Mouse (Mus musculus): ENCODE data around the gene Tm9sf2. TPM values are rescaled to one million over a fixed set of nuclear protein-coding genes. Genes with fewer than 3 reads are reported as not detected.
A peak's percentile ranks its signal among the peaks of the same experiment; 100 is the strongest.
"Not testable (repeated sequence)": the region's sequence is repeated elsewhere in the genome, so short reads cannot be mapped to it uniquely, and the experiment has no call there.

Tm9sf2 gene
- 202 and 214 TPM in 2 replicates for polyA plus RNA-seq (2015; fragmentation: Nextera tagmentation; extraction: Ambion mirVana)

DNA sequence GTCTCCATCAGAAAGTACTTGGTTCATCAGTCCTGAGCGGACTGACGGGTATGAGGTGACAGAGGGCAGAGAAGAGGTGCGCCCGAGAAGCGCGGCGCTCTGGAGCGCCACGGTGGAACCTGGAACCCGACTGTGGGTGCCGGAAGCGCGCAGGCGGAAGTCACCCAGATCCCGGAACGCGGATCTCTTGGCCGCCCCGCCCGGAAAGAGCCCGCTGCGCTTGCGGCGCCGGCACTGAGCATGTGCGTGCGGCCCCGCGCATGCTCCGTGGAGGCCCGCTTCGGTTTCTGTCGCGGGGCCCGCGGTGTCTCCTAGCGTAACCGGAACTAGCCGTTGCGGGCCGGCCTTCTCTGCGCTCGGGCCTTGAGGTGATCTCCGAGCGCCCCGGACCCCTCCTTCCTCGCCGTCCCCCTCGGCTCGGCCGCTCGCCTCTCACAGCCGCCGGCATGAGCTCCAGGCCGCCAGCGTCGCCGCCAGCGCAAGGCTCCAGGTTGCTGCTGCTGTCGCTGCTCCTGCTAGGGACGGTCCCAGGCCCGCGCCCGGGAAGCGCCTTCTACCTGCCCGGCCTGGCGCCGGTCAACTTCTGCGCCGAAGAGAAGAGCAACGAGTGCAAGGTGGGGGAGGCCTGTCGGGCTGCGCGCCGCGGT is at the start of gene Tm9sf2:
Gene Tm9sf2 (plus strand): TSS at position 217 of the 647 bp plus-strand sequence.
- peak within 1 kb of the TSS; percentile 100 for H3K4me3 ChIP-seq (ENCODE audit: low read length)
- ATAC-seq (ENCODE audit: low FRiP score, low TSS enrichment), result peak; percentile 94
- peak within 1 kb of the TSS; percentile 99 for H3K9ac ChIP-seq (replicated peaks; ENCODE audit: low read length)
- peak within 1 kb of the TSS; percentile 95 for H3K27ac ChIP-seq (ENCODE audit: low read length)
- H3K4me2 ChIP-seq (replicated peaks; ENCODE audit: low read depth, low read length), result peak within 1 kb of the TSS; percentile 85
- 0 out of 2 replicates have a peak, but pooled peaks cover 6% of the 10 kb centered on the region for H3K36me3 ChIP-seq (ENCODE audit: insufficient read depth, low read length)
- WGBS, result under 1% methylated on average over 75 of the region's 76 CpGs
- no peaks in the 10 kb centered on the region for H3K9me3 ChIP-seq (ENCODE audit: low read length)
- H3K4me1 ChIP-seq (ENCODE audit: insufficient read depth, low read length), result peaks cover 33% of the 10 kb centered on the region
- H3K27me3 ChIP-seq (ENCODE audit: insufficient read depth, low read length), result no peaks in the 10 kb centered on the region

DNA sequence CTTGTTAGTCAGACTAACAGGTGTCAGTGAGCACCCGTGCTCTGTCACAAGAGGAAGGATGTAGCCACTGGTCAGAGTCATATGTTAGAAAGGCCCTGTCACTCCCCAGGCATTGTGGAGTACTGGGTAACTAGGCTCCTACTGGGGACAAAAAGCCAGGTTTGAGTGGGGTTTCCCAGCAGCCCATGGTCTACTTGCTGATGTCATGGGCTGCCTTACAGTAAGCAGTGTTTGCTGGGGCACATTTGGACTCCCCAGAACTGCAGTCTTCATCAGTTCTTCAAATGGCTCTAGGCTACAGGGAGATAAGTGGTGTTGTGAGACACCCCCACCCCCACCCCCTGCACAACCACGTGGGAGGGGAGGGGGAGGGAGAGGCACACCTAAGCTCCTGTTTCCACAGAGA is 48.9 kb upstream of the Tm9sf2 start:
- no peak overlapping the region for H3K4me2 ChIP-seq (replicated peaks; ENCODE audit: low read depth, low read length)
- H3K4me3 ChIP-seq (ENCODE audit: low read length), result no peak overlapping the region
- 49% methylated on average over 2 of the region's 2 CpGs for WGBS
- no peaks in the 10 kb centered on the region for H3K36me3 ChIP-seq (ENCODE audit: insufficient read depth, low read length)
- H3K4me1 ChIP-seq (ENCODE audit: insufficient read depth, low read length), result no peaks in the 10 kb centered on the region
- no peaks in the 10 kb centered on the region for H3K27me3 ChIP-seq (ENCODE audit: insufficient read depth, low read length)
- H3K27ac ChIP-seq (ENCODE audit: low read length), result no peak overlapping the region
- no peaks in the 10 kb centered on the region for H3K9me3 ChIP-seq (ENCODE audit: low read length)
- H3K9ac ChIP-seq (replicated peaks; ENCODE audit: low read length), result no peak overlapping the region
- ATAC-seq (ENCODE audit: low FRiP score, low TSS enrichment), result no peak

DNA sequence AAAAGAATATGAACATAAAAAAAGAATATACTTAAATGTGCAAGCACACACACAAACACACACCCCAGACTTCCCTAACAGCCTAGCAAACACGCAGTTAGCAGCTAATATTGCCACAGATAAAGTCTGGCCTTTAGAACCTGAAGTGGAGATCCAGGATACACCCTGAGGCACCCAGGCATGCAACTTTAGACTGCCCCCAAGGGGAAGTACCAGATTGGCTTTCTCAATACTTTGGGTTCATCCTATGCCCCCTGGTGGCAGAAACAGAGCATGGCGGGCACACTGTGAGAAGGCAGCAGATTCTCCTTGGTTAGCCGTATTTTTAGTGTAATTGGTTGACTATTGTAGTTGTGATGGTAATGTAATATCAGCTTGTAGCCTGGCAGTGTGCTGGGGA is 46.2 kb upstream of the Tm9sf2 start:
- Histone ChIP-seq H3K4me2 (replicated peaks; ENCODE audit: low read depth, low read length) (no peak overlapping the region), H3K27me3 (ENCODE audit: insufficient read depth, low read length) (no peaks in the 10 kb centered on the region), H3K27ac (ENCODE audit: low read length) (no peak overlapping the region), H3K9ac (replicated peaks; ENCODE audit: low read length) (no peak overlapping the region), H3K9me3 (ENCODE audit: low read length) (no peaks in the 10 kb centered on the region), H3K4me3 (ENCODE audit: low read length) (no peak overlapping the region), H3K4me1 (ENCODE audit: insufficient read depth, low read length) (no peaks in the 10 kb centered on the region), H3K36me3 (ENCODE audit: insufficient read depth, low read length) (no peaks in the 10 kb centered on the region)
- 8% methylated on average over 3 of the region's 3 CpGs for WGBS
- ATAC-seq (ENCODE audit: low FRiP score, low TSS enrichment), result peak; percentile 77

DNA sequence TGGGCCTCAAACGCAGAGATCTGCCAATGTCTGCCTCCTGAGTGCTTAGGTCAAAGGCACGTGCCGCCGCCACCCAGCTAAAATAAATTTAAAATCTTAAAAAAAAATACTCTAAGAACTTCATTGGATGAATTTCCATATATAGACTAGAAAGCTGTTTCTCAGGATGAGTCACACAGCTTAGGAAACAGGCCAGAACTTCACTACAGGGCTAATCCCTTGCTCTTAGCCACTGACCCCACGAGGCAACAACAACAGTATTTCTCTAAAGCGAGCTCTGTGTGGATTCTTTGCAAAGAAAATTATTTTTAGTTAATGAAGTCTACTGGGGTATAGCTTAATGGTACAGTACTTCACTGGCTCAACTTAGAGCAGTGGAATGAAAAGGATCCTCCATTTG is 45.5 kb upstream of the Tm9sf2 start:
- no peaks in the 10 kb centered on the region for H3K4me1 ChIP-seq (ENCODE audit: insufficient read depth, low read length)
- H3K9me3 ChIP-seq (ENCODE audit: low read length), result no peaks in the 10 kb centered on the region
- H3K27ac ChIP-seq (ENCODE audit: low read length), result no peak overlapping the region
- H3K4me3 ChIP-seq (ENCODE audit: low read length), result no peak overlapping the region
- 79% methylated on average over 6 of the region's 6 CpGs for WGBS
- H3K36me3 ChIP-seq (ENCODE audit: insufficient read depth, low read length), result no peaks in the 10 kb centered on the region
- H3K4me2 ChIP-seq (replicated peaks; ENCODE audit: low read depth, low read length), result no peak overlapping the region
- no peak overlapping the region for H3K9ac ChIP-seq (replicated peaks; ENCODE audit: low read length)
- ATAC-seq (ENCODE audit: low FRiP score, low TSS enrichment), result no peak
- no peaks in the 10 kb centered on the region for H3K27me3 ChIP-seq (ENCODE audit: insufficient read depth, low read length)

DNA sequence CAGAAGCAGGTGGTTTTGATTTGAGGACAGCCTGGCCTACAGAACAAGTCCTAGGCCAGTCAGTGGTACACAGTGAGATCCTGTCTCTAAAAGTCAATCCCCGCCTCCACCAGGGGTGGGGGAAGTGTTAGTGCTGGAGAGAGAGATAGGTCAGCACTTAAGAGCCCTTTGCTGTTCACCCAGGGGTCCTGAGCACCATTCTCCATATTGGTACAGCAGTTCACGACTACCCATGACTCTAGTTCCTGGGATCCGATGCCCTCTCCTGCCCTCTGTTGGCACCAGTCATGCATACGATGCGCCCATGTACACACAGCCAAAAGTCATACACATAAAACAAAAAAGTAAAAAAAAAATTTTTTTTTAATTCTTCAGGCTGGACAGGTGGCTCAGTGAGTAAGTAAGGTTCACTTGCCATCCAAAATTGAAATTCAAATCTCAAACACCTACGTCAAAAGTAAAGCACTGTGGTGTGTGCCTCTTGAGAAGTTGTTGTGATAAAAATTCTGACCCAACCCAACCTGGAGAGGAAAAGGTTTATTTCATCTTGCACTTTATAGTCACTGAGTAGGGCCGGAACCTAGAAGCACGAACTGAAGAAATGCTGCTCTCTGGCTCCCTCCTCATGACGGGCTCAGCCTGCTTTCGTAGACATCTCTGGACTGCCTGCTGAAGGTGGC is 44.3 kb upstream of the Tm9sf2 start:
- ATAC-seq (ENCODE audit: low FRiP score, low TSS enrichment), result no peak
- H3K27ac ChIP-seq (ENCODE audit: low read length), result no peak overlapping the region
- no peaks in the 10 kb centered on the region for H3K4me1 ChIP-seq (ENCODE audit: insufficient read depth, low read length)
- H3K27me3 ChIP-seq (ENCODE audit: insufficient read depth, low read length), result no peaks in the 10 kb centered on the region
- H3K36me3 ChIP-seq (ENCODE audit: insufficient read depth, low read length), result no peaks in the 10 kb centered on the region
- H3K4me2 ChIP-seq (replicated peaks; ENCODE audit: low read depth, low read length), result no peak overlapping the region
- WGBS, result 80% methylated on average over 10 of the region's 10 CpGs
- no peak overlapping the region for H3K4me3 ChIP-seq (ENCODE audit: low read length)
- H3K9me3 ChIP-seq (ENCODE audit: low read length), result no peaks in the 10 kb centered on the region
- no peak overlapping the region for H3K9ac ChIP-seq (replicated peaks; ENCODE audit: low read length)

DNA sequence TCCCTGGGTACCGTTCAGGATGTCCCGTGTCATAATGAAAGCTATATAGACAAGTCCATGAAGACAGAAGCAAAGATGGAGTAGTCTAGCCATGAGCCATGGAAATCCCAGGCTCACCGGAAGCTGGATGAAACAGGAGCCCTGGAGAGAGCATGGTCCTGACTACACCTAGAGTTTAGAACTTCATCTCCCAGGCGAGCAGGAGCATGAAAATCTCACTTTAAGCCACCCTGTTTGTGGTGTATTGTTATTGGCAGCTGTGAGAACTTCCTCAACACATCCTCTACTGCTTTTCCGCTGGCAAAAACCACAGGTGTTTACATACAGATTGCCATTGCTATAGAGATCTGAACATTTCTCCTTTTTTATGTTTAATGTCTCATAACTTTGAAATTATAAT is 43.2 kb upstream of the Tm9sf2 start:
- Histone ChIP-seq H3K4me2 (replicated peaks; ENCODE audit: low read depth, low read length) (no peak overlapping the region), H3K4me1 (ENCODE audit: insufficient read depth, low read length) (no peaks in the 10 kb centered on the region), H3K27me3 (ENCODE audit: insufficient read depth, low read length) (no peaks in the 10 kb centered on the region), H3K9ac (replicated peaks; ENCODE audit: low read length) (no peak overlapping the region), H3K27ac (ENCODE audit: low read length) (no peak overlapping the region), H3K9me3 (ENCODE audit: low read length) (no peaks in the 10 kb centered on the region), H3K36me3 (ENCODE audit: insufficient read depth, low read length) (no peaks in the 10 kb centered on the region), H3K4me3 (ENCODE audit: low read length) (no peak overlapping the region)
- WGBS, result 74% methylated on average over 5 of the region's 5 CpGs
- ATAC-seq (ENCODE audit: low FRiP score, low TSS enrichment), result no peak

DNA sequence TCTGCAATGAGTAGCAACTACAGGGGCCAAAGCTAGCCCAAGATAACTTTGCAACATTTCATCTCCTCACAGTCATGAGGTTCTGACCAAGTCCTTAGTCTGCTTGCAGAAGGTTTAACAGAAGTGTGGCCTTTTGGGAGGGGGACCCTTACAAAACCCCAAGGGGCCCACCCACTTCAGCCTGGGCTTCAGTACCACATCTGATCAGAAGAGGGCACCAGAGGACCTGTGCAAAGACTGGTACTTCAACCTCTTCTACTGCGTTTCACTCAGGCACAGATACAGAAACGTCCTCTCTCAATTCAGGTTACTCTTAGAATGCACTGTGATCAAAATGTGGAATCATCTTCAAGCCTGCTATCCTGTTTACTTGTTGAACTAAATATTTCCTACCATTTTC is 42.3 kb upstream of the Tm9sf2 start:
- 3% methylated on average over 2 of the region's 2 CpGs for WGBS
- H3K4me1 ChIP-seq (ENCODE audit: insufficient read depth, low read length), result peaks cover 2% of the 10 kb centered on the region; the same call in 1 of the 2 replicates
- no peak overlapping the region for H3K4me2 ChIP-seq (replicated peaks; ENCODE audit: low read depth, low read length)
- H3K27ac ChIP-seq (ENCODE audit: low read length), result no peak overlapping the region
- no peak overlapping the region for H3K4me3 ChIP-seq (ENCODE audit: low read length)
- no peak overlapping the region for H3K9ac ChIP-seq (replicated peaks; ENCODE audit: low read length)
- H3K27me3 ChIP-seq (ENCODE audit: insufficient read depth, low read length), result no peaks in the 10 kb centered on the region
- H3K9me3 ChIP-seq (ENCODE audit: low read length), result no peaks in the 10 kb centered on the region
- no peak for ATAC-seq (ENCODE audit: low FRiP score, low TSS enrichment)
- no peaks in the 10 kb centered on the region for H3K36me3 ChIP-seq (ENCODE audit: insufficient read depth, low read length)

DNA sequence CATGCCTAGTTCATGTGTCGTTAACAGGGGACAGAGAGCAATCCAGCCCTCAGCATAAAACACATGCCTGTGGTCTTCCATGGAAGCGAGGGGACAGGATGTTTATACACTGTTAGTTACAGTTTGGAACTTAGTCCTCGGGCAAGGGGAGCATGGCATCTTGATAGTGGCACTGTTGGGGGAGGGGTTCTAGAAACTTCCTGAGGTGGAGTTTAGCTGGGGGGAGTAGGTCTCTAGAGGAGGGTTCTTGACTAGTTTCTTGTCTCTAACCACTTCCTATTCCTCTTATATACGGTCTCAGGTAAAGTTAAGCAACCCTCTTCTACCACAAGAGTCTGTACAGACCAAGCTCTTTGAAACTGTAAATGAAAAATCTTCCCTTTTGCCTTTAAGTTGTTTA is 40.6 kb upstream of the Tm9sf2 start:
- no peak for ATAC-seq (ENCODE audit: low FRiP score, low TSS enrichment)
- 64% methylated on average over 4 of the region's 4 CpGs for WGBS
- H3K4me3 ChIP-seq (ENCODE audit: low read length), result no peak overlapping the region

DNA sequence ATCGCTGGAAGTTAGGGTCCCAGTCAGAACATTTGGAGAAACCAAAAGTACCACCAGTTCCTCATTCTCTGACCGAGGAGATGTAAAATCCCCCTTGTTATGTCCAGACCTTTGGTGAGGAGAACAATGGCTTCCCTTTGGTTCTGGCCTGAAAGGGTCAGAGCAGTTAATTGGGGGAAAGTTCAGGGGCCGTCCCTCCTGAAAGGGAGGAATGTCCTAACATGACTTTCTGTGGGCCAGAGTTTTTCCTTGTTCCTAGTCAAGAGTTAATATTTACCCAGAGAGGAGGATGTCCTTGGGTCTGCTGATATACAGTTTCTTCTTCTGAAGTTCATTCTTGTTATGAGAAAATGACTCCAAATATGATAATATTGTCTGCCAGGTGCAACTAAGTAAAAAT is 38.8 kb upstream of the Tm9sf2 start:
- H3K27me3 ChIP-seq (ENCODE audit: insufficient read depth, low read length); H3K4me3 ChIP-seq (ENCODE audit: low read length); ATAC-seq (ENCODE audit: low FRiP score, low TSS enrichment); H3K27ac ChIP-seq (ENCODE audit: low read length); H3K4me2 ChIP-seq (replicated peaks; ENCODE audit: low read depth, low read length); H3K9ac ChIP-seq (replicated peaks; ENCODE audit: low read length); H3K36me3 ChIP-seq (ENCODE audit: insufficient read depth, low read length); H3K4me1 ChIP-seq (ENCODE audit: insufficient read depth, low read length); H3K9me3 ChIP-seq (ENCODE audit: low read length): not testable (repeated sequence)
- 65% methylated on average over 3 of the region's 3 CpGs for WGBS

More for the DNA sequence above, 40.6 kb upstream of the Tm9sf2 start:
- no peak overlapping the region for H3K27ac ChIP-seq (ENCODE audit: low read length)
- H3K36me3 ChIP-seq (ENCODE audit: insufficient read depth, low read length), result no peaks in the 10 kb centered on the region
- no peak overlapping the region for H3K4me2 ChIP-seq (replicated peaks; ENCODE audit: low read depth, low read length)
- no peaks in the 10 kb centered on the region for H3K27me3 ChIP-seq (ENCODE audit: insufficient read depth, low read length)
- no peaks in the 10 kb centered on the region for H3K9me3 ChIP-seq (ENCODE audit: low read length)
- peaks cover 7% of the 10 kb centered on the region; the same call in 1 of the 2 replicates for H3K4me1 ChIP-seq (ENCODE audit: insufficient read depth, low read length)
- H3K9ac ChIP-seq (replicated peaks; ENCODE audit: low read length), result no peak overlapping the region
